Mouse (Mus musculus) layer of hippocampus, postnatal 14 days (tissue): ENCODE results near the gene Trim9. TPM values are rescaled to one million over a fixed set of nuclear protein-coding genes. Genes with fewer than 3 reads are reported as not detected.

ENCODE experiments used
- DNase-seq, 2 experiments: peaks; one replicate each; pipeline ENCODE4 v3.0.0; 2021 to 2022; ENCODE audit warnings: low spot score in 2 of 2, mixed read lengths in 1 of 2
- total RNA-seq, 2 experiments: library from RNA; stranded (reverse); gene quantifications; 2 replicates each; pipeline ENCODE4 v1.2.3; 2021

Gene Trim9
- total RNA-seq, 2 experiments from 2014 or later = 321 to 358 TPM

DNA sequence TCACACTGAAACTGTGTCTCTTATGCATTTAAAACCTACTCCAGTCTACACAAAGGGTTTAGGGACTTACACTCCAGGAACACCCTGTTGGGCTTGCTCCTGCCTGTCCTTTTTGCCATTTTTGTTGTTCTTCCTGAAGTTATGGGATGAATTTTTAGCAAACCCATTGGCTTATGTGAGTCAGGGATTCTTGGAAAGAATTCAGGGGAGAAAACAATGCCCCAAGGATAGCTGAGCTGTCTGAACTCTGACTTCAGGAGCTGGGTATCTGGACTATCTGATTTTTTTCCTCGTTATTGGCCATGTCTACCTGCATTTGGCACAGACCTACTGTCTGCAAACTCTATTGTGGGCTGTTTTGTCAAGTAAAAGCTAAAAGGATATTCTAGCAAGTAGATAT, 20.5 kb downstream of the Trim9 start:
- no peak for DNase-seq

DNA sequence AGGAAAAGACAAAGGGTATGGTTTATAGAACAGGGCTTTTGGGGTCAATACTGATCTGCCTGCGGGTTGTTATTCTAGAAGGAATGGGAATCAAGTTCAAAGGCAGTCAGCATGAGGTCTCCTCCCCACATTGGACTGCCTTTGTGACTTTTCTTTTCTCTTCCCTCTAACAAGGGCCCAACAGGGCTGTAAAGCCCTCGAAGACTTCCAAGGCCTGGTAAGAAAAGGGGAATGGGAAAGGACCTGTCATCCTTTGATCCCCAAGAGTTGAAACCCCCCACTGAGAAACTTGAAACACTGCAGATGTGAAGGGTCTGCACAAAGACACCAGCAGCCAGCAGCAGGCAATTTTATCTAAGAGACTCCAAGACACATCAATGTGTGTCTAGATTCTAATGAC, 21.0 kb downstream of the Trim9 start:
- no peak for DNase-seq

DNA sequence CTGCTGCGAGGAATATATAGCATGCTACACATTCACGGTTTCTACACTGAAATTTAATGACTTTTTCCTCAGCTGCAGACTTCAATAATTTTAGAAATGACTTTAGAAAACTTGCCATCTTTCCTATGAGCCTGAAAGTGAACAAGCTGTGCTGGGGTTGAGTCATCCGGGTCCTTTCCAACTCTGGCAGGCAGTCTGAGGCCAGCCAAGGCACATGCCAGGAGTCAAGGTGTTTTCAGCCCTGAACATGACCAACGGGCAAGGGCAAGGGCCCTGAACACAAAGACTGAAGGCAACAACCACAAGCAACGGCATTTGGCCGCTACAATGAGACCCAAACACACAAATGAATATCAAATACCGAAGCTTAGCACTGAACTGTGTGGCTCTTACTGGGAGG, 21.6 kb downstream of the Trim9 start:
- no peak for DNase-seq

DNA sequence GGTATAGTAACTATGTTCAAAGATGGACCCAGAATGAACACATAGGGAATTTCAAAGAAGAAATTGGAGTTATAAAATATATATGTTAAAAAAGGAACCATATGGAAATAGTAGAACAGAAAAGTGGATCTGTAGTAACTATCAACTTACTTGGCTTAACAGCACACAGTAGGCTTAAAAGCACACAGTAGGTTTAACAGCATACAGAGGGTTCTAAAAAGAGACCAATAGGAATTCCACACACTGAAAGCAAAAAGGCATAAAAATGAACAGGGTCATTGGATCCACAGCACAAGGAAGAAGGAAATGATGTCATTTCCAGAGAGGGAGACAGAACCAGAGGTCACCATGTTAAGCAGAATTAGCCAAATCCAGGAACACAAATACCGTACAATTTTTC, 24.6 kb downstream of the Trim9 start:
- DNase-seq = no peak

DNA sequence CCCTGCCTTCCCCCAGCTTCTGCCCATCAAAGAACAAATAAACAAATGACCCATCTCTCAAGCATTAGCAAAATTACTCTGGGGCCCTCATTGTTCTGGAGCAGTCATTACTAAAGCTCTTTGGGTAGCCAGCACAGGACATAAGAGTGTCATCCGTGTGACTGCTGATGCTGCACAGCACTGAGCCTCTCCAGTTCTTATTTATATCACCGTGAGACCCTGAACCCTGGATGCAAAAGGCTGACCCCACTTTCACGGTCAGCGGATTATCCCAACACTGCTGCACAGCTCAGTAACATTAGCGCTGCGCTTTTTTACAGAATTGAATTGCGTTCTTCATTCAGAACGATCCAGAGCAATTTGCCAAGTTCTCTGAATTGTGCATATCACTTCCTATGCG, 31.3 kb downstream of the Trim9 start:
- peak in 1 of 2 experiments; percentile 7 for DNase-seq

DNA sequence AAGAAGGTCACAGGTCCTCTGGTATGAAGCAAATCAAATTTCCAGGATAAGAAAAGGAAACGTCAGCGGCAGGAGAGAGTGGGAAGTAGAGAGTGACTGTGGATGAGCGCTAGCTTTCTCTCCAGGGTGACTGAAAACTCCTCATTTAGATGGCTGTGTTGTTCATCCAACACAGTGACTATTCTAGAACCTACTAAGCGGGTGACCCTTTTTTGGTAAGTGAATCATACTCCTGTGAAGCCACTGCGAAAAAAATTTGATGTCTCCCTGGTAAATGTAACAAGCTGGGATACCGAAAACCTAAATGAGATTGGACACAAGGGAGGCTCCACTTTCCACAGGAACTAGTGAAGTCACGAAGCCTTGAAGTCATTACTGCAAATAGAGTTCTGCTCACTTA, 39.5 kb downstream of the Trim9 start:
- no peak for DNase-seq

DNA sequence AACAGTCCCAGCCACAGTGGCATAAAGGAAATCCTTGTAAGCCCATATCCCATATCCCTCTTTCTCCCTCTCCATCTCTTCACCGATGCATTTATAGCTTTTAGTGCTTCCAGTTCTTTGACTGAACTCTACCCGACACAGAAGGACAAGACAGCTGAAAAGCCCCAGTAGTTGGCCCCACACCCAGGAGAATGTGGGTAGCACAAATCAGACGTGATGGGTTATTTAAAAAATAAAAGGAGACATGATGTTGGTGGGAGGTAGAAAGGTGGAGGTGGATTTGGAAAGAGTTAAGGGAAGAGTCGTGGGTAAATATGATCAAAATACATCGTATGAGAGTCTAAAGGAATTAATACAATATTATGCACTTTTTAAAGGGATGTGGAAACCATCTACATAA, 40.4 kb downstream of the Trim9 start:
- no peak for DNase-seq

DNA sequence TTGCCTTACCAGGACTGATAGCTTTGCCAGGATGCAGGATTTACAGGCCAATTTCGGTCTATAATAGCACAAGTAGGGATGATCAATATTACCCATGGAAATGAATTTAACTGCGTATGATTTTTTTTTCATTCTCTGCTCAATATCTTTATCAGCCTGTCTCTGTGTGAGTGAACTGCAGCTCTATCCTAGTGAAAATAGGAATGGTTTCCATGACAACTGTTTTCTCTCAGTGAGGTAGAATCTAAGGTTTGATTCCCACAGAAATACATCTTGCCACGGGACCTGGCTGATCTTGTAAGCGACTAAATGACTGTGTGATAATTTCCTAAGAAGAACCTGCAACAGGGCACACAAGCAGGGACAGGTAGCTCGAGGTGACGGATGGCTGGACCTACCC, 43.4 kb downstream of the Trim9 start:
- DNase-seq = no peak

DNA sequence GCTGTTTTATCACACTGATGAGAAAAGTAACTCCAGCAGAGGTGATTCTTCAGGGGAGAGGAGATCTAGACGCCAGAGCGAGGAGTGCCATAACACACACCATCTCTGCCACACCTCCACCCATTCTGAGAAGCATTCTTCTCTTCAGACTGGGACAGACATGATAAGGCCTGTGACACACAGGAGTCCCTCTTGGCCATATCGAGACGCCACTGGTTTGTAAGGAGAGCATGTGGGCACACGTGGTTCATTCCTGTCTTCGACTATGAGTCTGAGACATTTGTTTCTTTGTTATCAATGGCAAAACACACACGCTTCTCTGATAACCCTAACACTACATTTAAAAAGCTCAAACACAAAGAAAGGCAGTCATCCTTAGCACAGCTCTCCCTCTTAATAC, 43.9 kb downstream of the Trim9 start:
- no peak for DNase-seq

DNA sequence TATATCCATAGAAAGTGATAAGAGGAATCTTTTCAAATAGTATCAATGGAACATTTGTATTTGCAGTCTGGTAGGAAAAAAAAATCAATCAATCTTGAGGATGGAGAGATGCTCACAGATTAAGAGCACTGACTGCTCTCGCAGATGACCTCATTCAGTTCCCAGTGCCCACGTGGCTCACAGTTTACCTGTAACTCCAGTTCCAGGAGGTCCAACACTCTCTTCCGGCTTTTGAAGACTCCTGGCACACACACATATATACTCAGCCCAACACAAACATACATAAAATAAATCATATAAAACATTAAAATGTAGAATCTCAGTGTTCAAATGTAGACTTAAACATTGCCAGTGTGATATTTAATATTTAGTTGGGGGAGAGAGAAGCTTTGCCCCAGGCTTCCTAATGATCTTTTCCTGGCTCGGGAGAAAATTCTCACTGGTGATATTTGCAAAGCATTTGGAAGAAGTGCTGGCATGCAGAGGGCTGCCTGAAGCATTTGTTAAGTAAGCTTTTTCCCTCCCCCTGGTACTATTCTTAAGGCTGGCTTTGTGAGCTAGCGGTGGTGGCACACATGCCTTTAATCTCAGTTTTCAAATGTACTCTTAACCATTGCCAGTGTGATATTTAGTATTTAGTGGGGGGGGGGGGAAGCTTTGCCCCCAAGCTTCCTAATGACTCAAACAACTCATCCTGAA, 45.2 kb downstream of the Trim9 start:
- DNase-seq = no peak

DNA sequence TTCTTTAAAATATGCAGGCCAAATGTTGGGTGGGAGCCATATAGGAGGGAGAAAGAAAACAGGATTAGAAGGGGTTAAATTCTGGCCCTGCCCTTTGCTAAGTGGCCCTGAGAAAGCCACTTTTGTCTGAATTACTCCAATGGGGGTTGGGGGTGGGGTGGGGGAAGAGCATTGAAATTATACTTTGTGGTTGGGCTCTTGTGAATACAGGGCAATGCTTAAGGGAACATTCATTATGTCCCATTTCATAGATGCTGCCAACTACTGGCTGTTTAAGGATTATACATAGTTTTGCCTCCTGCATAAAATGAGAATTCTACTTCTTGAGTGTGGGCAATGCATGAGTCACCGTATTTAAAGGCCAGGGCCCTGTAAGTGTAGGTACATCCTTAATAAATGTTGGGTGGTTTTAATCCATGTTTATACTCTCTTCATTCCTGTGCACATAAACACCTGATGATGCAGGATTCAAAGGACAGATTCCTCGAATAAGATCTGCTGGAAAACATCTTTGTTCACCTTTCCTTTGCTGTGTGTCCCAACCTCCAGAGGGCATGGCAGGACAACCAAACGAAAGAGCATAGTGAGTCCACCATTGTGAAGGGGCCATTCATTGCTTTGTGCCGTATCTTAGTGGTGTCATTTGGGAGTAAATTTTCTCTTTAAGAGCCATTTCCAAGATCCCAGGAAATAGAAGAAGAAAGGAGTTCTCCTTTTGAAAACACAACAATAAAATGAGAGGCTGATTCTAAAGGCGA, 53.3 kb downstream of the Trim9 start:
- DNase-seq = no peak

DNA sequence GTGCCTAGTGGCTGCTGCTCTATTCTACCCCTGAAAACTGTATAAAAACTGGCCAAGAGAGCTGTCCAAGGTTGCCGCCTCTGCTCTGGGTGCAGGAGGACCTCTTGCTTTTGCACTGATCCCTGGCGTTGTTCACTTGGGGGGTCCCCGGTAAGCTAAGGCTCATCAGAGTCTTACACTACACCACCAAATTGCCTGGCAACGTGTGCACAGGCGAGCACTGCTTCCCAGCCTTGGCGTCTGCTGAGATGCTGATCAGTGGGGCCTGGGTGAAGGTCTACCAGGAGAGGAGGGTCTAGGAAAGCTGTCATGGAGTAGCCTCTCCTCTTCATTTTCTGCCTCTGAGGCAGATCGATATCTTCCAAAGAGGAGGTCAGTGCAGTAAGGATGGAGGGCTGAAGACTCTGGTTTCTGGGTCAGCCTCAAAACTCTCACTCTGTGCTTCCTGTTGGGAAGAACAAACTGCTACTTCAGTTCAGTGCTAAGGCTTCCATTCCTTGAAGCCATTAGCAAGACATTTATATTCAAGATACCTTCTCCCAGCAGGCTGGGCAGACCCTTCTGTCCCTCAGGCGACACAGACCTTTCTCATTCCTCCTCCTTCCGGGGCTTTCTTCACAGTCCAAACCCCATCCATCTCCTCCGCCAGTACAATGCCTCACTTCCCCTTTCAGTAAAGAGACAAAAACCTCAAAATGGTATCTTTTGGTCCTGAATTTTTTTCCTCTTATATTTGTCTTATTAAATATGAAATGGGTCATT, 54.1 kb downstream of the Trim9 start:
- no peak for DNase-seq

DNA sequence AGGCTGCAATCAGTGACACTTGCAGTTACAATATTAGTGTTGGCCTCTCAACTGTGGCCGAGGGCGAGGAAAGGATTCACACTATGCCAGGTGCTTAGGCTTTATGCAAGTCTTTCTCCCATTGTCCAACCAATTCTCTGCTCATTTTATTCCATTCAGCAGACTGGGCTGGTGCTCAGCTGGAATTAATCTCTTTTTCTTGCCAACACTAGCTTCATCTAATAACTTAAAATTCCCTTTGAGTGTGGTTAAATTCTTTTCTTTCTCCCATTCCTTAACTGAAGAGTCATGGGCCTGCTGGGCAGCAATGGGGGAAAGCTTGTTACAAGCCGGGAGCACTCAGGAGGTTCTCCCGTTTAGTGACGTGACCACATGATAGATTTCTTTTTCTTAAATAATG, 61.9 kb downstream of the Trim9 start:
- DNase-seq = no peak

DNA sequence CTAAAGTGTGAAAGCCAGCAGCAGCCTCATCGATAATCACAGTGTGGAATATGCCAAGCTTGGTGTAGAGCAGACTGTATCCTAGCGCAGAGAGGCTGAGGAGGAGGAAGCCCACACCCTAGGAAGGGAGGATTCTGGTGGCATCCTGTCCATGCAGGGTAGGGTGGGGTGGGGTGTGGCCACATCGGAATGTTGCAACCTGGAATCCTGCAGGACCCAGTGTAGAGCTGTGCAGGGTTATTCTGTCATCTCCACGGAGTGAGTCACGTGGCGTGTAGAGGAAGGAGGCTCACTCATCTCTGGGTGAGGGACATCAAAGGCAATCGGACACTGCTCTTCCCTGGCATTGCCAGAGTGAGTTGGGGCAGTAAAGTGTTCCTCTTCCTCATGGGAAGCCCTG, 62.4 kb downstream of the Trim9 start:
- DNase-seq = no peak

DNA sequence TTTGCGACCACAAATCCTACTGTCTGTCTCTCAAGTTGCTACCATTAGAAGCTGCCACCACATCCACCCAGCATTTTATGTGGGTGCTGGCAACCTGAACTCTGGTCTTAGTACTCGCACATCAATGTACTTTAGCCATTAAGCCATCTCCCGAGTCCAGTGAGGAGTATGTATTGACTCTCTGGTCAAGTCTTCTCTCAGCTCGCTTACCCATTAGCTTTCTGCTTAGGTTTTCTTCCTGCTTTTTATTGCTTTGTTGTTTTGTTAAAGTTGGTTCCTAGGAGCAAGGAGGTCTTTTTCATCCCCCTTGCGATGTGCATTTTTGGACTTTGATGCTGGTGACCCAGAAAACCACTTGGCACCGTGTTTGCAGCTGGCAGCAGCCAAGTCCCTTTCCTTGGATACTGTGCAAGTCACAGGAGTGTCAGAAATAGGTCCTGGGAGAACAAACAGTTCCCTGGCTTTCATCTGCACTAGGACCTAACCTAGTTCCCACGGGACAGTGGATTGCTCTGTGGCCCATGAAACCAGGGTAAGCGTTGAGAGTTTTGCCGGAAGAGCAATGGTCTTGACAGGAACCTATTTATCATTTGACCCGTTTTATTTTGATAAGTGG, 64.2 kb downstream of the Trim9 start:
- peak; percentile 41 to 79 for DNase-seq

DNA sequence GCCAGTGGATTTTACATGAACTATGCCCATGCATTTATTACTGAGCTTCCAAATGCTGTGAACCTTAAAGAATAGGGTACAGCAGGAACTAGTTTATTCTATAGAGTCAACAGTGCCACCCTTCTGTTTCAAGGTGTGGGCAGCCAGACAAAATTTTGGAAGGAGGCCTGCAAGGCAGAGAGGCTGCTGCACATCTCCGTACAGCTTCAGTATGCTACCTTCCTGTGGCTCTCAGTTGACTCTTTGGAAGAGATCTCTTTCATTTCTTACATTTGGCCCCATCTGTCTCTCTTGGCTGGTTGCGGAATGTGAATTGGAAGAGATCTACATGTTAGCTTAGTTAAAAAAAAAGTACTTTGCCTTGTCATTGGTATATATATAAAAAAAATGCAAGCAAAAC, 66.5 kb downstream of the Trim9 start:
- DNase-seq = no peak

DNA sequence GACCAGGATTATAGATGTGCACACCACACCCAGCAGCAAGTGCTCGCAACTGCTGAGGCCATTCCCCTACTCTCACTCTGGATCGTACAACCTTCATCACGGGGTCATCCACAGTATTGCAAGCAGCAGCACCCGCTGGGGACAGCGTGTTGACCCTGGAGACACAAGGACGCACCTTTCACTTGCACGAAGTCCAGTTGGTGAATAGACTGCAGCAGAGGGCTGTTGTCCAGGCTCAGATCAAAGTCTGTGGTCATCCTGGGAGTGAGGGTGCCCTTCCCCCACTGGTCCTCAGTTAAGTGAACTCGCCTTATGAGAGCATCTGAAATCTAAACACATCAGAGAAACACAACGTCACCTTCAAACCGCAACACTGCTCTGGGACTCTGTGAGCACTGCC, 67.0 kb downstream of the Trim9 start:
- DNase-seq = no peak

DNA sequence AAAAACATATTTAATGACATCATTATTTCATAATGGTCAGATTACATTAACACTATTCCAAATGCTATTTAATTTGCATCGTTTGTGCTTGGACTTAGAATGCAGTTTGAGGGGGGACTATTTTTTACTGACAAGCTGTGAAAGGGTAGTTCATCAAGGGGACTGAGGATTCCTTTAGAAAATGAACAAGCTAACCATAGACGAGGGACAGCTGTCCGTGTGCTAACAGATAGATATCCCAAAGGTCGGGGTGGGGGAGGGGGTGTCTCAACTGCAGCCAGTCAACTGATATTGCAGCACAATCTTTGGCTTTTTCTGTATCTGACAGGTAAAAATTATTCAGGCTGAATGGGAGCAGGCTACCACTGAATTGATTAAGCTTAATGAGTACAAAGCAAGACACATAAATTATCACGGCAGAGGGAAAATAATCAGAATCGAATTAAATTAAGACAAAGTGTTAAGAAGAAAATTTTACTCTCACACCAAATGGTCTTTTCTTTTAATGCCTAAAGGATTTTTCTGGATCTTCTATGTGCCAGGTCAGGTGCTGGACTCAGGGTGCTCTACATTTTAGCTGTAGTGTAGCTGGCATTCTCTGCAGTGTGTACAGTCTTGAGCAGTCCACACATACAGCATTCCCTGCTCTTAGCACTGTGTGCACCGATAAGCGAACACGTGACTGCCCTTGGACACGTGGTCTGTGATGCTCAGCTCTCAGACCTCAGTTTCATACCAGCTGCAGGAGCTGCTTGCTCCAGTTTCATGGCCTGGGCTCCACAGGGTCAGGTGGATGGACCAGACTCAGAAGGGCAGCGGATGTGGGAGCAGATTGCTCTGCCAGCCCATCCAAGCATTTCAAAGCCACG, 70.1 kb downstream of the Trim9 start:
- DNase-seq = no peak

DNA sequence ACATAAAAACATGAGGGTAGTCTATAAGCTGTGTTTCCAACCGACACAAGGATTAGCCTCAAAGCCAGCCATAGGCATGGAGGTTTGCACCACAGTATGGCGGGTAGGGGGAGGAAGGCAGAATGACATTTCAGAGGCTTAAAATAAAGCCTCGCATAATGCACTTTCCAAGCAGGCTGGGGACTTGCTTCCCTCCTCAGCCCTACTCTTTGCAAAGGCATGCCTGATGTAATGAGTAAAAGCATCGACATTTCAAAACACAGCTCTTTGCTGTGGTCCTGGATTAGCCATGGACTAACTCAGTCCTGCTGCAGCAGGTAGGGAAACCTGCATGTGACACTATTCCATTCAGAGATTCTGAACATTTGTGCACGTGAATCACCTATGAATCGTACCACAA, 77.7 kb downstream of the Trim9 start:
- no peak for DNase-seq

DNA sequence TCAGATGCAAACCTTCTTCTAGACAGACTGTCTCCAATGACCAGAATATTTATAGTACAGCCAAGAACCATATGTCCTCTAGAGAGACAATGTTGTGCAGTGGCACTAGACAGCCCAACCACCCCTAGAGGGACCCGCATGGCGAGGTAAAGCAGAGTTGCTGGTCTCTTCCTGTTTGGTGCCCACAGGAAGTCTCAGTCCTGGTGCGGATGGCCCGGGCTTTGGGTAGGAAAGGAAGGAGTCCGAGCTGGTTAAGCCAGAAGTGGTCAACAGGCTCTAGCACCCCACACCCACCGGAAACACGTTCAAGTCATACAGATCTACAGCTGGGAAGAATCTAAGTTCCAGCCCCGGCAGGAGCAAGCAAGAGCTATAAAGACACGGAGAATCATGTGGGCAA, 80.1 kb downstream of the Trim9 start:
- DNase-seq = no peak

DNA sequence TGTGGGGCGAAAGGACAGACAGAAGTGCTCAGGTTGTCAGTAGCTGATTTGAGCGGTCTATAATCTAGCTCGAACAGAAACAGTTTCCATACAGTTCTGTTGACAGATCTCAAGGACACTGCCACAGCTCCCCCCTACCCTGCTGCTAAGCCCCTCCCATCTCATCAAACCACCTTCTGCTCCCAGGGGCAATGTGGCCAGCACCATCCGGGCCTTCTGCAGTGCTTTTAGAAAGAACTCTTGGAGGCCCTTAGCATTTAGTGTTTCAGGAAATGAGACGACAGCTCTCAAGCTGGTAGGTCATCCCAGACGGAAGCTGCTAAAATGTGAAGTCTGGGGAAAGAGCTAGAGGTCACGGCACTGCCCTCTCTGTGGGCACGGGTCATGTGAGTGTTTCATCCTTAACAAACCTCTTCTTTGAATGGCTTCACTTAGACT, 80.9 kb downstream of the Trim9 start:
- DNase-seq = no peak
